Mouse (Mus musculus): ENCODE measurements around the gene Olfr340.
"Not testable (repeated sequence)": the region's sequence is repeated elsewhere in the genome, so short reads cannot be mapped to it uniquely, and the experiment has no call there.

Gene Olfr340

GRCm38 (mm10) chr2:36452287-36452686 is at the start of gene Olfr340:
Gene Olfr340, plus strand, starts transcription at chr2:36452587.
- CTCF ChIA-PET = no interaction called here

GRCm38 (mm10) chr2:36415174-36415573 is 37.2 kb upstream of the Olfr340 start:
- CTCF ChIA-PET = not testable (repeated sequence)

GRCm38 (mm10) chr2:36415591-36415990 is 36.8 kb upstream of the Olfr340 start:
- CTCF ChIA-PET = not testable (repeated sequence)

DNA sequence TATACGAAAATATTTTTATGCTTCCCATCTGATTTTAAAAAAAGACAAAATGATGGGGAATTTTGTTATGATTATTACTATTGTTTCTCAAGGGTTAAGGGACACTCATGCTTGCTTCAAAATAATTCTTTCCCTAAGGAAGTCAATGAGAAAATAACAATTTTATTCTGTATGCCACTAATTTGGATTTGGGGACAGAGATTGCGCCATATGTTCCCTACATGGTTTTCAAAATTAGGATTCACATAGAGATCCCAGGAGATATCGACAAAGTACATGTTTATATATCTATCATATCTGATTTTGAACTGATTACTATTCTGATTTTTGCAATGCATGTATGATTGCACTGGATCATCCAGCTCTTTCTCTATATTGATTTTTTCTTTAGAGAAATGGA is 33.7 kb upstream of the Olfr340 start, which contains the start of gene Olfr339:
Gene Olfr339 (plus strand): TSS at position 301 of the 400 bp plus-strand sequence.
- CTCF ChIA-PET = no interaction called here

- CTCF ChIA-PET = no interaction called here
Measured at GRCm38 (mm10) chr2:36473634-36474033, 21.2 kb downstream of the Olfr340 start.

DNA sequence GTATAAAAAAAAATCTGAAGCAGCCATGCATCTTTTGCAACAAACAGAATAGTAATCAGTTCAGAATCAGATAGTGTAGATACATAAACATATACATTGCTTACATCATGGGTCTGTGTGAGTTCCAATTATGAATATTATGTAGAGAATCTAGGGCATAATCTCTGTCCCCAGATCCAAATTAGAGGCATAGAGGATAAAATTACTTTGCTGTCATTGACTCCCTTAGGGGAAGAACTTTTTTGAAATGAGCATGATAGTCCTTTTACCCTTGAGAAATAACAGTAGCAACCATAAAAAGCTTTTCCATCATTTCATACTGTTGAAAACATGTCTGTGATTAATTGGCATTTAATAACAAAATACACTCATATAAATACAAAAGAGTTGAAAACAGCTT is 30.0 kb downstream of the Olfr340 start, which contains the start of gene Olfr341:
Gene Olfr341 (minus strand): TSS at position 101 of the 400 bp plus-strand sequence.
- CTCF ChIA-PET = no interaction called here
